Mouse (Mus musculus) layer of hippocampus, adult 18-20 months (tissue): ENCODE results near the gene Micall1. TPM values are rescaled to one million over a fixed set of nuclear protein-coding genes. Genes with fewer than 3 reads are reported as not detected.

ENCODE experiments used
- DNase-seq, 2 experiments: peaks; one replicate each; pipeline ENCODE4 v3.0.0; 2022; ENCODE audit warnings: low spot score in 2 of 2
- total RNA-seq, 2 experiments: library from RNA; stranded (reverse); gene quantifications; 2 replicates each; pipeline ENCODE4 v1.2.3; 2021

Micall1 gene
- total RNA-seq, 2 experiments from 2014 or later, result 33.9 to 35.3 TPM

DNA sequence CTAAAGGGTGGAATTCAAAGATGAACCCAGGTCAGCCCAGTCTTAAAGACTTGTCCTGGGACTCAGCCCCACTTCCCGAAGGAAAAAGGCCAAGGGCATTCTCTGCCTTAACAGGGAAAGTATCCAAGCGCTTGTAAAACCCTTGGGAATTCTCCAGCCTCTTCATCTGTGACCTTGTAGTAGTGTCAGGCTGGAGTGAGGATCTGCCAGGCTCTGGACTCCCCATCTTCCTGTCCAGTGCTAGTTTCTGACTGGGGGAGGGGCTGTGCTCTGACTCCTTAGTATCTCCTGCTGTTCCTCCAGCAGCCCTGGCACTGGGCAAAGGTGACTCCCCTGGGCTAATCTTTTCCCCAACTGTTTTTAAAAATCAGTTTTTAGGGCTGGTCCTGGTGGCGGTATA, 12.1 kb upstream of the Micall1 start:
- no peak for DNase-seq

DNA sequence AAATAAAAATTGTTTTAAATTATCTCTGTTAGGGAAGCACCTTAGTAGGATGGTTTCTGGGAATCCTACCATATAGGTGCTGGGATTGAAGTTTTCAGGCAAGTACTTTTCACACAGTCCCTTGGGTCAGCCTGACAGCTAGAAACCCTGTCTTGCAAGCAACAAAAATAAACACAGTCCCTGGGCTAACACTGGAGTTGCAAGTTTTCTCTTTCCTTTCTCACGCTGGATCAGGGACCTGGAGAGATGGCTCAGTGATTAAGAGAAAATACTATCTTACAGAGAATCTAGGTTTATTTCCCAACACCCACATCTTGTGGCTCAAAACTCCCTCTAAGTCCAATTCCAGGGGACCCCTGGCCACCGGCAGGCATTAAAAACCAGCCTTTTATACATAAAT, 11.6 kb upstream of the Micall1 start:
- DNase-seq, result no peak

GRCm38 (mm10) chr15:79097611-79098025, 11.1 kb upstream of the Micall1 start:
- DNase-seq, result peak in 1 of 2 experiments; percentile 73

DNA sequence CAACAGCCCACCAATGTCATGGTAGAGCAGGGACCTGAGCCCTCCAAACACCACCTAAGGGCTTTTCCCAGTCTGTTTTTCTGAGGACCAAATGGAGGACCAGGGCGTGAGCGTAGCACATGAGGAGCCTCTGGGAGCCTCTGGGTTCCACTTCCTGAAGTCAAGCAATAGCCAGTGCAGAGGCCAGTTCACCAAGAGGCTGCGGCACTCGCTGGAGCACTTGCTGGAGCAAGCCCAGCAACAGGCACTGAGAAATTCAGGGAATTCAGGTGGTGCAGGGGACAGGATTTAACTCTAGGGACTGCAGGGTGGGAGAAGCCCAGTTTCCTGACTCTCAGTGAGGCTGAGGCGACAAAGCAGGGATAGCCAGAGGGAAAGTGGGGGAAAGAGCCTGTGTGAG, 10.5 kb upstream of the Micall1 start:
- no peak for DNase-seq

DNA sequence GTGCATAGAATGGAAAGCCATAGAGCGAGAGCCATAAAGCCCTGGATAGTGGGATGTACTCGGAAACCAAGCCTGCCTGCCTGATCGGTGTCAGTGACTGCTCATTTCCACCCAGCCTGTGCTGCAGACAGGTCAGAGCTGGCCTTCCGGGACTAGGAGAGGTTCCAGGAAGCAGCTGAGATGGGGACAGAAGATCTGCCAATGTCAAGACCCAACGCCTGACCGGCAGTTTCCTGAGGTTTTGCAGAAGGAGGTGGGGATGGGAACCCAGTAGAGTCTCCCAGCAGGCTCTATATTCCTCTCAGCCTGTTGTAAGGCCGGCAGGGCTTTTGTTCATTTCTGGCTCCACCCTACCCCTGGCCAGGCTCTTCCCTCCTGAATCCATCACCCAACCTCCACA, 9.8 kb upstream of the Micall1 start:
- DNase-seq, result no peak

GRCm38 (mm10) chr15:79099456-79099855, 9.2 kb upstream of the Micall1 start:
- no peak for DNase-seq

- DNase-seq, result no peak
These were observed 8.3 kb upstream of the Micall1 start for GRCm38 (mm10) chr15:79100391-79100790.

- no peak for DNase-seq
These were observed 7.2 kb upstream of the Micall1 start for GRCm38 (mm10) chr15:79101531-79101930.

DNA sequence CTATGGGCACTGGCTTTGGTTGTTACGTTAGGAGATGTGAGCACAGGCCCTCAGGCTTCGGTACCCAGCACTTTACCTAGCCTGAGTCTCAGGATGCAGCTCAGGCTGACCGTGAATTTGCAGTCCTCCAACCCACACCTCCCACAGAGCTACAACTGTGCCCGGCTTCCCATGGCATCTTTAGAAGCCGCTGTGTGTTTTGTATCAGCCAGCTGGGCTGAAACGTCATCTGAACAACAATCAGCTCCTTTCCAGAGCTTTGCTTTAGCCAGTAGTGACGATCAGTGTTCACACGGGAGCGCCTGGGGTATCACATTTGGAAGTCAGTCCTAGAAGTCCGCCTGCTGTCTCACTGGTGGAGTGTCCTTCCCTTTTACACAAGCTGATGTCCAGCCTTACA, 5.4 kb upstream of the Micall1 start:
- DNase-seq, result peak in 1 of 2 experiments; percentile 43

DNA sequence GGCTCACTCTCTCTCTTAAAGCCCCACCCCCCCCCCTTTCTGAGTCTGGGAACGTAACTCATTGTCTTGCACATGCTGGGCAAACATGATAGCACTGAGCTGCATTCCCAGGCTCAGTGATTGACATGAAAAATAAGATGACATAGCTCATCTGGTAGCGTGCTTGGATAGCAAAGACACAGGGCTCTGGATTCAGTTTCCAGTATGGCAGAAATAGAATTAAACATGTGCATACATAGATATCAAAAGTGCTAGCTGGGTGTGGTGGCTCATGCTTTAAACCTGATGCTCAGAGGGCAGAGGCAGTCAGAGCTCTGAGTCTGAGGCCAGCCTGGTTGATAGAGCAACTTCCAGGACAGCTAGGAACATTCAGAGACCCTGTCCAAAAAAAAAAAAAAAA, 2.9 kb upstream of the Micall1 start:
- no peak for DNase-seq

DNA sequence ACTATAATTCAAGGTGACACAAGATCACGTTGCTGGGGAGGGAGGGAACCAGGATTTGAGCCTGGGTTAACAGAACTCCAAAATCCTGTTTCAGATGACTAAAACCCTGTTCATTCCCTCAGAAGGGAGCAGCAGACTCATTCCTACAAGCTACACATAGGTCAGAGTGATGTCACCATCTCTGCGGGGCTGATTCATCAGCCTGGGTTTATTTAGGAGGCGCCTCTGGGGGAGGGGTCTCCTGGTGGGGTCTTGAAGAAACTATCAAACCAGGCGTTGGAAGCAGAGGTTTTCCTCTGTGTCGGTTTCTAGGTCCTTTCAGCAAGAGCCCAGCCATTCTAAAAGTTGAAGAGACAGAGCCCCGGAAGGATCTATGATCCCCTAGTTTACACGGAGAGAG, 732 bp upstream of the Micall1 start:
- no peak for DNase-seq

- no peak for DNase-seq
These were observed 730 bp downstream of the Micall1 start for GRCm38 (mm10) chr15:79109321-79109934.

DNA sequence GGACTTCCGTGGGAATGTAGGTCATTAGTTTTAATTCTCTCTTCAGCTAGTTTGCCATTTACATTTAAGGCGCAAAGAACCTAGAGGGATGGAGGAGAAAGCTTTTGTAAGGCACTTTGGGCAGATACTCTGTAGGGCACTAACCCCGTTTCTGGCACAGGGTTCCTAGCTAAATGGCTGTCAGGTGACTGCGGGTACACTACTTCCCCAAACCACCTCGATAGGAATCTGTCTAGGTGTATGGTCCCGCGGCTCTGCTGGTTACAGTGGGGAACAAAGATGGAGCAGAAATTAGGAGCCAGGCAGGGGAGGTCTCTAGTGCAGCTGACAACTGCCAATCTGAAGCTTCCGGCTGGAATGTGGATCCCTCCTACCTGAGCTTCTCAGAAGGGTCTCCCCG, 1.3 kb downstream of the Micall1 start:
- DNase-seq, result no peak

GRCm38 (mm10) chr15:79110528-79110927, 1.8 kb downstream of the Micall1 start:
- no peak for DNase-seq

DNA sequence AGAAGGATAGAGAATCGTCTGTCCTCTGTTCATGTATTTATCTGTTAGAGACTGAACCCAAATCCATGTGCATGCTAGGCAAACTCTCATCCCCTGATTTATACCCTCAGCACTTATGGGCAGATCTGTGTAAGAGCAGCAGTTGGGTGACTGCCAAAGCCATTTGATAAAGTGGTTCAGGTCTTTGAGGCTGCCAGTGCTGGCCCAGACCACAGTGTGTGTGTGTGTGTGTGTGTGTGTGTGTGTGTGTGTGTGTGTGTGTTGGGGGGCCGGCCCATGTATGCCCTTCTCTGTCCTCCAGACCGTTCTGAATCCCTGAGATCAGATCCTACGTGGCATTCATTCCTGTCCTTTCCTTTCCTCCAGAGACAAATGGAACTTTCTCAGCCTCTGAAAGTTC, 3.1 kb downstream of the Micall1 start:
- DNase-seq, result no peak

GRCm38 (mm10) chr15:79115276-79115675, 6.6 kb downstream of the Micall1 start:
- no peak for DNase-seq

- DNase-seq, result no peak
These were observed 10.8 kb downstream of the Micall1 start for GRCm38 (mm10) chr15:79119491-79119890.

- DNase-seq, result no peak
These were observed 13.4 kb downstream of the Micall1 start for GRCm38 (mm10) chr15:79122119-79122518.

- no peak for DNase-seq
These were observed 13.8 kb downstream of the Micall1 start for GRCm38 (mm10) chr15:79122546-79122945.

GRCm38 (mm10) chr15:79123751-79124150, 15.1 kb downstream of the Micall1 start:
- no peak for DNase-seq

GRCm38 (mm10) chr15:79124331-79124875, 15.7 kb downstream of the Micall1 start:
- DNase-seq, result no peak

DNA sequence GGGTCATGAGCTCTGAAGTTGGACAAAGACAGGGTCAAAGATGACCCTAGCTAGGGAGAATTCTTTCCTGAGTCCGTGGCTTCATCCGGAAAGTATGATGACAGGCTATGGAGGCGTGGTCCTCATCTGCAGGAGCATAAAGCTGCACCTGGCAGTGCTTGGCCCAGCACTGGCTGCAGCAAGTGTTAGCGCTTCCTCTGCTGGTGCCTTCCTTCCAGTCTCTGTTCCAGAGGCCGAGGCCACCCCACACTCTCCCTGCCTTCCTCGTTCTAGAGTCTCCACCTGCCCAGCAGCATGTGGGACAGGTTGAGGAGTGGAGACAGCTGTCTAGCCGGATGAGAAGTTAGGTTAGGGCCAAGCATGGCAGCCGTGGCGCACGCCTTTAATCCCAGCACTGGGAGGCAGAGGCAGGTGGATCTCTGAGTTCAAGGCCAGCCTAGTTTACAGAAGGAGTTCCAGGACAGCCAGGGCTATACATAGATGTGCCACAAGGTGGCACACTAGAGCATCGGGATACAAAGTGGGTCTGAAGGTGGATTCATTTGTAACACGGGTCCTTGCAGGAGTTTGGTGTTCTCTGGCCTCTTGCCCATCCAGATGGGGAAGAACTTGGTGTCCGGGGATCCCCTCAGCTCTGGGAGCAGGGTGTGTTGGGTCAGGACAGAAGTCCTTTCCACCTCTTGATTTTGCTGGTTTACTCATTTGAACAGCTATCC, 17.7 kb downstream of the Micall1 start:
- peak in 1 of 2 experiments; percentile 65 for DNase-seq

GRCm38 (mm10) chr15:79127101-79127500, 18.4 kb downstream of the Micall1 start:
- no peak for DNase-seq
